Mouse (Mus musculus) hindbrain, embryonic 11.5 days (tissue): ENCODE results near the gene Kank1. TPM values are rescaled to one million over a fixed set of nuclear protein-coding genes. Genes with fewer than 3 reads are reported as not detected.
"Not testable (repeated sequence)": the region's sequence is repeated elsewhere in the genome, so short reads cannot be mapped to it uniquely, and the experiment has no call there.

Source experiments
- ATAC-seq: fragments of 200-750 bp; cut with Nextera tagmentation; 2 replicates; pipeline ENCODE4 v1.8.0; 2017; ENCODE audit warnings: mild to moderate bottlenecking, moderate TSS enrichment, moderate library complexity; ENCODE audit not compliant: low FRiP score
- DNase-seq: peaks from one replicate; pipeline ENCODE4 v3.0.0-alpha.2; 2015; ENCODE audit warnings: low spot score
- H3K27ac ChIP-seq: fragments of 300-500 bp; sonication (generic); 2 replicates; pipeline ENCODE4 v1.5.1; 2014; ENCODE audit warnings: mild to moderate bottlenecking, low read depth, low read length
- H3K27me3 ChIP-seq: fragments of 300-500 bp; sonication (generic); 2 replicates; pipeline ENCODE4 v1.6.1; 2014; ENCODE audit warnings: mild to moderate bottlenecking, low read length, moderate library complexity, mixed read lengths; ENCODE audit not compliant: control insufficient read depth, insufficient read depth
- H3K36me3 ChIP-seq: fragments of 300-500 bp; sonication (generic); 2 replicates; pipeline ENCODE4 v1.6.1; 2014; ENCODE audit warnings: mild to moderate bottlenecking, low read length, moderate library complexity, mixed read lengths; ENCODE audit not compliant: control insufficient read depth, insufficient read depth
- H3K4me1 ChIP-seq: fragments of 300-500 bp; sonication (generic); replicated peaks from 2 replicates; pipeline ENCODE4 v1.6.1; 2014; ENCODE audit warnings: low read length, mixed read lengths; ENCODE audit not compliant: control insufficient read depth, insufficient read depth
- H3K4me2 ChIP-seq: fragments of 300-500 bp; sonication (generic); replicated peaks from 2 replicates; pipeline ENCODE4 v1.6.1; 2014; ENCODE audit warnings: mild to moderate bottlenecking, low read depth, low read length
- H3K4me3 ChIP-seq: fragments of 300-500 bp; sonication (generic); 2 replicates; pipeline ENCODE4 v1.5.1; 2014; ENCODE audit warnings: low read depth, low read length
- H3K9ac ChIP-seq: fragments of 300-500 bp; sonication (generic); 2 replicates; pipeline ENCODE4 v1.6.1; 2014; ENCODE audit warnings: low read depth, low read length
- H3K9me3 ChIP-seq: fragments of 300-500 bp; sonication (generic); 2 replicates; pipeline ENCODE4 v1.6.1; 2016; ENCODE audit warnings: low read length; ENCODE audit not compliant: control insufficient read depth
- WGBS: fragments of 180-500 bp; shearing (Covaris S2); extraction: QIAGEN DNeasy Blood & Tissue Kit; methylation state at CpG from one replicate; pipeline ENCODE4 v1.1.7; 2014; 5-methylcytosine and 5-hydroxymethylcytosine counted together
- polyA plus RNA-seq: library from polyadenylated mRNA; unstranded; fragments of >200 nt; fragmentation: Nextera tagmentation; extraction: Ambion mirVana; gene quantifications from 2 replicates; pipeline ENCODE4 v1.2.1, GENCODE M21; 2014

Gene Kank1
- polyA plus RNA-seq, 1 experiment from 2014 or later: 12.0 TPM

DNA sequence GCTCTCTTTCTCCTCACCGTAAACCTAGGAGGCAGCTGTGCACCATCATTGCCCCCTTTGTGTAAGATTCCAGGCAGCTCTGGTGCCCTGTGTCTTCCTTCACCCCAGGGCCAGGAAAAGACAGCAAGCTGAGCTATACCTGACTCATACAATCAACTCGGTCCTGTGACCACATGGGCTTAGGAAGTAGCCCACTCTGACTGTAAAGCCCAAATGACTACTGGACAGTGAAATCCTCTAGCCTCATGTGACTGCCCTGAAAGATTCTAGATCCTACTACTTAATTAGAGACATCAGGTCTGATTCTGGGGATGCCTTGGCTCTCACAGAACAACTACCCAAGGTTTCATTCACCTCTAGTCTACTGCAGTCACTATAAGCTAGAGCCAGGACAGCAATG lies 209.9 kb downstream of the Kank1 start:
- Histone ChIP-seq H3K9me3 (no peaks in the 10 kb centered on the region), H3K36me3 (no peaks in the 10 kb centered on the region), H3K27ac (no peak overlapping the region), H3K4me3 (no peak overlapping the region), H3K4me1 (no peaks in the 10 kb centered on the region), H3K27me3 (no peaks in the 10 kb centered on the region), H3K9ac (no peak overlapping the region), H3K4me2 (no peak overlapping the region)
- ATAC-seq: no peak
- DNase-seq: no peak
- WGBS: 82% methylated on average over 2 of the region's 2 CpGs

DNA sequence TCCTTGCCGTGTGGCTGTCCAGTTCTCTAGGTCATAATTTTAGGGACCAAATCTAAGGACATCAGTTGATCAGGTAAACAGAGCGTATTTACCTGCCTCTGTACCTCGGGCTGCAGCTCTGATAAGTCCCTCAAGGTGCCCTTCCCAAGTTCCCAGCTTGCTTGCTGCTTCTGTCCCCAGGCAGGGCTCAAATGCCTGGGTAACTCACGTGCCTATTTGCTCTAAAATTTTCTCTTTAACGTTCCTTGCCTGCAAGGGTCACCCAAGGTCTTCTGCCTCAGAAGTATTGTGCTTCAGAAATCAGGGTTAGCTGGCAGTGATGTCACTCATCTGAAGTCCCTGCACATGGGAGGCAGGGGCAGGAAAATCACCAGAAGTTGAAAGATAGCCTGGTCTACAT lies 210.6 kb downstream of the Kank1 start:
- H3K4me3 ChIP-seq: no peak overlapping the region
- no peak for ATAC-seq
- 69% methylated on average over 5 of the region's 5 CpGs for WGBS
- no peak for DNase-seq
- no peak overlapping the region for H3K9ac ChIP-seq
- H3K4me1 ChIP-seq: no peaks in the 10 kb centered on the region
- H3K4me2 ChIP-seq: no peak overlapping the region
- no peaks in the 10 kb centered on the region for H3K9me3 ChIP-seq
- no peaks in the 10 kb centered on the region for H3K36me3 ChIP-seq
- H3K27ac ChIP-seq: no peak overlapping the region
- no peaks in the 10 kb centered on the region for H3K27me3 ChIP-seq

- no peak overlapping the region for H3K9ac ChIP-seq
- WGBS: 54% methylated on average over 11 of the region's 11 CpGs
- ATAC-seq (peak; percentile 25; the same call in 1 of the 2 replicates), DNase-seq (peak; percentile 73)
- no peaks in the 10 kb centered on the region for H3K27me3 ChIP-seq
- H3K4me3 ChIP-seq: no peak overlapping the region
- no peaks in the 10 kb centered on the region for H3K9me3 ChIP-seq
- H3K4me1 ChIP-seq: no peaks in the 10 kb centered on the region
- no peak overlapping the region for H3K4me2 ChIP-seq
- H3K36me3 ChIP-seq: no peaks in the 10 kb centered on the region
- no peak overlapping the region for H3K27ac ChIP-seq
These were observed 214.3 kb downstream of the Kank1 start for GRCm38 (mm10) chr19:25450869-25451629.

- H3K27ac ChIP-seq: no peak overlapping the region
- H3K9me3 ChIP-seq: no peaks in the 10 kb centered on the region
- H3K4me1 ChIP-seq: no peaks in the 10 kb centered on the region
- H3K36me3 ChIP-seq: no peaks in the 10 kb centered on the region
- no peak overlapping the region for H3K9ac ChIP-seq
- no peak overlapping the region for H3K4me3 ChIP-seq
- H3K27me3 ChIP-seq: no peaks in the 10 kb centered on the region
- DNase-seq (no peak), ATAC-seq (no peak)
- WGBS: 83% methylated on average over 5 of the region's 5 CpGs
- H3K4me2 ChIP-seq: no peak overlapping the region
These were observed 216.4 kb downstream of the Kank1 start for GRCm38 (mm10) chr19:25453146-25453545.

GRCm38 (mm10) chr19:25460760-25461159 lies 224.0 kb downstream of the Kank1 start:
- Histone ChIP-seq H3K9me3 (no peaks in the 10 kb centered on the region), H3K36me3 (no peaks in the 10 kb centered on the region), H3K9ac (no peak overlapping the region), H3K27me3 (no peaks in the 10 kb centered on the region), H3K27ac (no peak overlapping the region), H3K4me2 (no peak overlapping the region), H3K4me3 (no peak overlapping the region), H3K4me1 (no peaks in the 10 kb centered on the region)
- no peak for ATAC-seq
- no peak for DNase-seq
- WGBS: 91% methylated on average over 8 of the region's 8 CpGs

GRCm38 (mm10) chr19:25461553-25462320 lies 225.0 kb downstream of the Kank1 start:
- Histone ChIP-seq H3K4me2 (no peak overlapping the region), H3K27me3 (no peaks in the 10 kb centered on the region), H3K9ac (no peak overlapping the region), H3K4me3 (no peak overlapping the region), H3K4me1 (no peaks in the 10 kb centered on the region), H3K27ac (no peak overlapping the region), H3K36me3 (no peaks in the 10 kb centered on the region), H3K9me3 (no peaks in the 10 kb centered on the region)
- WGBS: 61% methylated on average over 20 of the region's 20 CpGs
- ATAC-seq (no peak), DNase-seq (peak; percentile 8)

GRCm38 (mm10) chr19:25475806-25476205 lies 239.0 kb downstream of the Kank1 start:
- H3K36me3 ChIP-seq: not testable (repeated sequence)

GRCm38 (mm10) chr19:25479152-25479669 lies 242.4 kb downstream of the Kank1 start:
- ATAC-seq (no peak), DNase-seq (no peak)
- Histone ChIP-seq H3K4me3 (no peak overlapping the region), H3K9ac (no peak overlapping the region), H3K4me2 (no peak overlapping the region), H3K27ac (no peak overlapping the region), H3K9me3 (no peaks in the 10 kb centered on the region), H3K27me3 (no peaks in the 10 kb centered on the region), H3K4me1 (no peaks in the 10 kb centered on the region), H3K36me3 (no peaks in the 10 kb centered on the region)
- 89% methylated on average over 5 of the region's 5 CpGs for WGBS

More at GRCm38 (mm10) chr19:25475806-25476205, 239.0 kb downstream of the Kank1 start:
- not testable (repeated sequence) for H3K27me3 ChIP-seq, H3K27ac ChIP-seq, H3K9me3 ChIP-seq, H3K4me2 ChIP-seq, H3K9ac ChIP-seq, H3K4me3 ChIP-seq, H3K4me1 ChIP-seq, ATAC-seq
- peak; percentile 18 for DNase-seq
- 59% methylated on average over 4 of the region's 4 CpGs for WGBS
